Mouse (Mus musculus): ENCODE measurements around the gene Syt15. TPM values are rescaled to one million over a fixed set of nuclear protein-coding genes. Genes with fewer than 3 reads are reported as not detected.
"Not testable (repeated sequence)": the region's sequence is repeated elsewhere in the genome, so short reads cannot be mapped to it uniquely, and the experiment has no call there.

Gene Syt15
- total RNA-seq, 2 experiments from 2014 or later, result 0.16 to 0.27 TPM

GRCm38 (mm10) chr14:34226566-34226965, 7.2 kb downstream of the Syt15 start:
- no peak for DNase-seq (ENCODE audit: low spot score in 2 of 2)

DNA sequence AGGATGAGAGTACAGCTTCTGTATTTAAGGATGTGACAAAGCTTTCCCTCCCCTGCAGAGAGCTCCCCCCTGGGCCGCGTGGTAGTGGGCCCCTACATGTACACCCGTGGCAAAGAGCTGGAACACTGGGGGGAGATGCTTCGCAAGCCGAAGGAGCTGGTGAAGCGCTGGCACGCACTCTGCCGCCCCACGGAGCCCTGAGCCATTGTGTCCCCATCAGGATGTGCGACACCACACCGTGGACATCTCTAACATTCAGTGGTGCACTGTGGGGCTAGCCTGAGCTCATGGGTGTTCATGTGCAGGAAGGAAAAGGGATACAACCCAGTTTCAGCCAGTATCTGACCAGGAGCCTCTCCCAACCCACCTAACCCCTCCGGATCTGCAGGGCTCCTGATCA, 8.6 kb downstream of the Syt15 start:
- DNase-seq (ENCODE audit: low spot score in 2 of 2), result no peak

DNA sequence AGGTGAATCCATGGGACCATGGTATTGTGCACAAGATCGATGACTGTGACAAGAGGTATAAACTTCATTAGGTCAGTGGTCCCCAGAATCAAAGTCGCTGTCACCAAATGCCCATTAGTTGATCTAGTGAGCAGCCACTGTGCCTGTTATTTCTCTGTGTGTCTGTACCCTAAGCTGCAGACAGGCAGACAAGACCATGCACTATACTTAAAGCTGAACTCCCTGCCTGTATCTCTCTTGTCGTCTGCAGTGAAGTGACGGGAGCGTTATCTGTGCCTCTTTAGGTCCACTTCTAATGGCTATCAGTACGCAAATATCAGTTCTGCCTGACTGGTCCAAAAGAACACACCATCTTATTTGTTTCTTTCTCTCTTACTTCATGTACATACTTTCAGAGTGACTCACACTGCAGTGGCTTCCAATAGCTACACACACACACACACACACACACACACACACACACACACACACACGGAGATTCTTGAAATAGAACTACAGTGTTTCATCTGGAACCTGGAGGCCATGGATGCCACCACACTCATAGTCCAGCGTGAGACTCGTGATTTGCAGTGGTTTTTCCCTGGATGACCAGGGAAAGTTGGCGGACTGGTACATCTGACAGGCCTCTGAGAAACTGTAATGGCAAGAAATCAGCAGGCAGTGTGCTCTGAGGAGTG, 9.6 kb downstream of the Syt15 start:
- no peak for DNase-seq (ENCODE audit: low spot score in 2 of 2)

GRCm38 (mm10) chr14:34232340-34232739, 12.9 kb downstream of the Syt15 start:
- DNase-seq (ENCODE audit: low spot score in 2 of 2), result no peak

DNA sequence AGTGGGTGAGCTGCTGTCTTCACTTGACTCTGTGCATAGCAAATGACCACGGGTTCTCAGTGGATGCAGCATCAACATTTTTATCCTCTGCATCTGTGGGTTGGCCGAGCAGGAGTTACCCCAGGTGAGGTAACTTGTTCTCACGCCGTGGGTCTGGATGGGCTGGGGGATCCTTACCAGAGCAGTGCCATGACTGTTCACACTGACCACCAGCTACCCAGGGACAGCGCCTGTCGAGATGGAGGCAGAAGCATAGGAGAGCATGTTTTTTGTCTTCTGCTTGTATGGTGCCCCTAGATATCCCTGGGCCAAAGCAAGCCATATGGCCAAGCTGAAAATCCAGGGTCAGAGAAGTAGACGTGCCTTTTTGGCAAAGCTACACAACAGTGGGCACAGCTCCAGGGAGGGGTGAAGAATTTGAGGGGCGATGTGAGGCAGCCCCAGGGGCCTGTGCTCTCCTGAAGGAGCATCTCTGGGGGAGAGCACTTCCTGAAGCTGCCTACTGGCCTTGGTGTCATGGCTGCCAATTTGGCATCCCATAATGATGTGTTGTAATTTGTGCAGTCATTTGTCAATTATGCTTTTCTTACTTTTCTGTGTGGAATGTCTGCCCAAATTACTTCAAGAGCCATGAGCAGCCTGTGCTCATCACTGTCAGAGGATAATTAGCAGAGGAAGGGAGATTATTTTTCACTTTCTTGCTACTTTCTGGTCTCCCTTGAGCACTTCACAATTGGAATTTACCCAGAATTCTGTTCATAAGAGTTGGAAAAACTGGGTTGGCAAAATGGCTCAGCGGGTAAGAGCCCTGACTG, 13.7 kb downstream of the Syt15 start:
- no peak for DNase-seq (ENCODE audit: low spot score in 2 of 2)

DNA sequence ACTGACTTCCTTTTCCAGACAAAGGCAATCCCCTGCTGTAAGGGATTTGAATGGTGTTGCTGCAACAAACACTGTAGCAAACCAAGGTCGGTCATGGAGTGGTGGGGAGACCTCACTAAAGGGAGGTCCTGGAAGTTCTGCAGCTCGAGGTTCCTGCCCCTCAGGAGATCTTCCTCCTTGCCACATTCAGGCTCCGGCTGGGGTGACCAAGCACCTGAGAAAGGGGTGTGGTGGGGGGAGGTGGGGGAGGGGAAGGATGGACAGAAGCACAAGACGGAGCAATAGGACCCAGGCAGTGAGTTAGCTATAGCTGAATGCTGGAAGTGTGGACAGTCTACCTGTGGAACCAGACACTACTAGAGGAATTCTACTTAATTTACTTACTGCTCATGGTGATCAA, 14.5 kb downstream of the Syt15 start:
- no peak for DNase-seq (ENCODE audit: low spot score in 2 of 2)

DNA sequence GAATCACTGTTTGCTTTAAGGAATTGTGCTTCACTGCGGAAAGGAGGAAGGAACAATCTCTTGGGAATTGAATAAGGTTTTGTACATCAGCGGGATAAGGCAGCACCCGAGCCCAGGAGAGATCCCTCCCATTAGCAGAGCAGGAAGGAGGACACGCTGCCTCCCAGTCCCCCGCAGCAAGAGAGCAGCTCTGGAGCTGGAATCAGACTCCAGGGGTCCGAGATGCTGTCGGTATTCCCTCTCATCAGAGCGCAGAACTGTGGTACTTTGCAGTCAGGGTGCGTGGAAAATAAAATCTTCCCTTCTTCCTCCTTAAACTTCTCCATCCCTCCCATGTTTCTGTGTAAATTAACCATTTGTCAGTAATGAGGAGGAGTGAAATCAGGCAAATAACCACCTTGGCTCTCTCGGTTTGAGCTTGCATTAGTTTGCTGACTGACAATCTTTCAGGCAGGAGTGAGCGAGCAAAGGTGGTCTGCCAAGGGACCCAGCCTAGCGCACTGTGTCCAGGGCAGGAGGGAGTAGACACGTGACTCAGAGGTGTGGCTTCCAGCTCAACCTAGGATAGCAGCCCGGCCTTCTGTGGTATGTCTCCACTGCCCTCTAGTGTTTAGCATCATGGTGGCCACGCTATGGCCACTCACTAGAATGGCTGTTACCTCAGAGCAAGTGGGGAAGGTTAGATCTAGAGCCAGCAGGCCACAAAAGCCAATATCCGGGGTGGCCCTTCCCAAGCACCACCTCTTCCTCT, 15.4 kb downstream of the Syt15 start:
- DNase-seq (ENCODE audit: low spot score in 2 of 2), result peak; percentile 44 to 59

GRCm38 (mm10) chr14:34240263-34240662, 20.9 kb downstream of the Syt15 start:
- no peak for DNase-seq (ENCODE audit: low spot score in 2 of 2)

DNA sequence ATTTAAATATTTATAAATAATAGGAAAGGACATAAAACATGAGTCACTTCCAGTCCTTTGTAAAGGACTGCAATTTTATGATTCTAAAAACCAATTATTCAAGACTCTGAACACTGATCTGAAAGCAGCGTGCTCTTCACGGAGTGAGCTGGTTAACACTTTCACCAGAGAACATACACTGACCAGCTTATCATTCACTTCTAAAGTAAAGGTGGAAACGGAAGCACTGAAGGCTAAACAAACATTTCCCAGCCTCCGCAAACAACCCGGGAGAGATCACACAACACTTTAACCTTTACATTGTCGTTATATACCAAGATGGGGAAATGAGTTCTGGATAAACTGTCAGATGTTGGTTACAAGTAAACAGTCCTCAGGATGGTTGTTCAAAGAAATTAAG, 21.3 kb downstream of the Syt15 start:
- no peak for DNase-seq (ENCODE audit: low spot score in 2 of 2)

- no peak for DNase-seq (ENCODE audit: low spot score in 2 of 2)
Measured at GRCm38 (mm10) chr14:34252470-34253145, 33.2 kb downstream of the Syt15 start.

- DNase-seq (ENCODE audit: low spot score in 2 of 2), result no peak
Measured at GRCm38 (mm10) chr14:34253261-34253660, 33.9 kb downstream of the Syt15 start.

DNA sequence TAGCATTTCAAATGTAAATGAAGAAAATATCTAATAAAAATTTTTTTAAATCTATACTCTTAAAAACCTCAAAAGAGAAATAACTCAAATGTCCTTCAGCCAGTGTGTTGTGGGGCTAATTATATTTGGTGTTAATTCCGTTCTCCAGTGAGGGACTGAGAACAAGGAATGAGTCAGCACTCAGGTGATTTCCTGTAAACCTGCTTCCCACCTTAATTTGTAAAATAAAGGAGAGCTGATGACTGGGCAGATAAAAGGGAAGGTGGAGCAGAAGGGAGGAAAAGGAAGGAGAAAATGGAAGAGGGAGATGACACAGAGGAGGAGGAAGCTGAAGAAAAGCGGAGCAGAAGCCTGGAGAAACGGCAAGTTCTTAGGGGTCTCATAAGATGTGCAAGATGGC, 39.1 kb downstream of the Syt15 start:
- DNase-seq (ENCODE audit: low spot score in 2 of 2), result not testable (repeated sequence)

GRCm38 (mm10) chr14:34268046-34268445, 48.7 kb downstream of the Syt15 start:
- peak in 1 of 2 experiments; percentile 12 for DNase-seq (ENCODE audit: low spot score in 2 of 2)

DNA sequence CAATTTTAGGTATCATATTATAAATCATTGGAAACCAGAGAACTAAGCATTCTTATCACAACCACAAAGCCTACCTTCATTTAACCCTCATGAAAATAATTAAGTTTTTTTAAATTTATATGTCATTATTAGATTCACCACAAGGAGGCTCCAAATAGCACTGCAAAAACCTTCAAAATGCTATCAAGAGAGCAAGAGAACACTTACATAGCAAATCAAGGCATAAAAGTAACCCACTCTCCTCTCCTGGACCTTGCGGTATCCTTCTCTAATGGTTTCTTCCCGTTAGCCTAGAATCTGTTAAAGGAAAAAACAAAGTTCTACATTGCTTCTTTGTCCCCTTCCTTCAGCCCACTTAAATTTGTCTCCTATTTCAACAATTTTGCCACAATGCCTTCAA, 53.9 kb downstream of the Syt15 start:
- no peak for DNase-seq (ENCODE audit: low spot score in 2 of 2)

GRCm38 (mm10) chr14:34274141-34274540, 54.7 kb downstream of the Syt15 start:
- DNase-seq (ENCODE audit: low spot score in 2 of 2), result no peak

DNA sequence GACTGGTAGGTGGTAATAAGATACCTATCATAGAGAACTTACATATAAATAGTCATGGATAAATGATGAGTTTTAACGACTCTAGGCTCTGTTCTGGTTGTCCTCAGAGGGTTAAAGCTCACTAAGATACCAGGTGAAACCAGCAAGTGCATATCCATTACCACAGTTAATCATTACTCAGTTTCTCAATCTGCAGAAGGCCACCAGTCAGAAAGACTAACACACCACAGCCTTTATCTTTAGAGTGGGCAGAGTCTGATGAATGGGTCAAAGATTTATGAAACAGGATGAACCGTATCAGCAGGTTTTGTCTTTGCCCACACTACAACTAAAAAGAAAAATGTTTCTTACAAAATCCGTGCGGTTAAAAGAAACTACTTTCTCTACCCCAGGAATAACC, 55.8 kb downstream of the Syt15 start:
- DNase-seq (ENCODE audit: low spot score in 2 of 2), result no peak

GRCm38 (mm10) chr14:34279726-34280125, 60.3 kb downstream of the Syt15 start:
- no peak for DNase-seq (ENCODE audit: low spot score in 2 of 2)

Measured in adrenal gland, adult 18-20 months (tissue).